Comparison of ENCODE assay signal across 8 mouse cellular contexts in the genomic region with DNA sequence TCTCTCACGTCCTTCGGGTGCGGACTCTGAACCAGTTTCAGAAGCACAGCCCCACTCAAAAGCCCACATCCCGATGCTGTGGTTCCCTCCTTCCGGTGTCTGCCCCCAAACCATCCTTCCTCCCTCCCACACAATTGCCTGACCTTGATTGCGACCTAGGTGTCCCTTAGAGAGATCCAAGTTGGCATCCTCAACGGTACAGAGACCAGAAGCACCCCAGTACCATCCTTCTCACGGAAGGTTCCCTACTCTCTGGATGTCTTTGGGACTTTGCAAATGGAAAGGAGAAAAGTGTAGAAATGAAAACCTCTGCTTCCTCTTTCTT. TPM values are rescaled to one million over a fixed set of nuclear protein-coding genes. Genes with fewer than 3 reads are reported as not detected.
DNase-seq lines count a peak whose midpoint lies in the region; ATAC-seq and TF ChIP-seq lines count a peak whose summit lies in the region.

No protein-coding gene starts in this region.

- peak overlapping the region; percentile 72 for H3K4me2 ChIP-seq in liver, embryonic 12.5 days
- H3K4me2 ChIP-seq in stomach, postnatal 0 days (replicated peaks; ENCODE audit: low read depth) = peak overlapping the region; percentile 46

- no peaks in the 10 kb centered on the region for H3K36me3 ChIP-seq in testis, adult 2 months (ENCODE audit: control insufficient read depth, insufficient read depth, low read length)
- no peaks in the 10 kb centered on the region for H3K36me3 ChIP-seq in liver, embryonic 12.5 days
- H3K36me3 ChIP-seq in stomach, postnatal 0 days (ENCODE audit: control insufficient read depth, insufficient read depth, low read length) = no peaks in the 10 kb centered on the region

- no peak for TF ChIP-seq POLR2A in testis, adult 2 months (IDR thresholded peaks at IDR 0.05; ENCODE audit: control insufficient read depth, low read depth, low read length)

- TF ChIP-seq CTCF in testis, adult 2 months (IDR thresholded peaks at IDR 0.05; ENCODE audit: control insufficient read depth, insufficient read depth, insufficient replicate concordance, low read depth, low read length) = no peak
- TF ChIP-seq CTCF in stomach, postnatal 0 days (IDR thresholded peaks at IDR 0.05; ENCODE audit: low read depth) = no peak

- no peak for TF ChIP-seq EP300 in stomach, postnatal 0 days (optimal IDR thresholded peaks at IDR 0.05)

- H3K4me1 ChIP-seq in testis, adult 2 months (ENCODE audit: control insufficient read depth, insufficient read depth, low read length) = peaks cover 19% of the 10 kb centered on the region
- peaks cover 17% of the 10 kb centered on the region for H3K4me1 ChIP-seq in liver, embryonic 12.5 days
- H3K4me1 ChIP-seq in stomach, postnatal 0 days (replicated peaks; ENCODE audit: control insufficient read depth, insufficient read depth) = no peaks in the 10 kb centered on the region

- peak overlapping the region; percentile 81 for H3K27ac ChIP-seq in testis, adult 2 months (ENCODE audit: control insufficient read depth, insufficient read depth, low read depth, low read length)
- peak overlapping the region; percentile 42; the same call in 1 of the 2 replicates for H3K27ac ChIP-seq in liver, embryonic 12.5 days
- 0 out of 2 replicates have a peak overlapping the region, but pooled peaks have one; percentile 45 for H3K27ac ChIP-seq in stomach, postnatal 0 days (replicated peaks)

- peak overlapping the region; percentile 86 for H3K4me3 ChIP-seq in testis, adult 2 months (ENCODE audit: control insufficient read depth, low read depth, low read length)
- H3K4me3 ChIP-seq in liver, embryonic 12.5 days = peak overlapping the region; percentile 51
- H3K4me3 ChIP-seq in stomach, postnatal 0 days (ENCODE audit: low read depth, low read length) = peak overlapping the region; percentile 24; the same call in 1 of the 2 replicates

- H3K9me3 ChIP-seq in liver, embryonic 12.5 days (replicated peaks) = no peaks in the 10 kb centered on the region
- no peaks in the 10 kb centered on the region for H3K9me3 ChIP-seq in stomach, postnatal 0 days (ENCODE audit: control insufficient read depth, low read length)

- DNase-seq in adrenal gland, postnatal 14 days = peak; percentile 29
- no peak for DNase-seq in adrenal gland, postnatal 36 days
- no peak for DNase-seq in testis, postnatal 14 days (ENCODE audit: low spot score)
- DNase-seq in stomach, postnatal 0 days (ENCODE audit: low spot score) = no peak
- DNase-seq in testis, postnatal 10 days (ENCODE audit: low spot score) = no peak

- no peaks in the 10 kb centered on the region for H3K27me3 ChIP-seq in testis, adult 2 months (ENCODE audit: control insufficient read depth, insufficient read depth, low read length)
- H3K27me3 ChIP-seq in liver, embryonic 12.5 days (replicated peaks) = 0 out of 2 replicates have a peak, but pooled peaks cover 3% of the 10 kb centered on the region
- H3K27me3 ChIP-seq in stomach, postnatal 0 days (ENCODE audit: control insufficient read depth, insufficient read depth, low read length) = no peaks in the 10 kb centered on the region

- peak overlapping the region; percentile 57 for H3K9ac ChIP-seq in liver, embryonic 12.5 days
- H3K9ac ChIP-seq in stomach, postnatal 0 days (ENCODE audit: low read length) = peak overlapping the region; percentile 56; the same call in 1 of the 2 replicates

- ATAC-seq in liver, embryonic 12.5 days = no peak; the same call in 1 of the 2 replicates
- peak; percentile 14; the same call in 1 of the 2 replicates for ATAC-seq in stomach, postnatal 0 days (ENCODE audit: low FRiP score, low TSS enrichment)
- ATAC-seq in erythroid progenitor cell, adult 5-6 weeks (replicated peaks; ENCODE audit: low FRiP score, poor library complexity, severe bottlenecking) = no peak; the same call in 1 of the 2 replicates

- 19% methylated on average over 8 of the region's 8 CpGs for WGBS in liver, embryonic 12.5 days (ENCODE audit: insufficient replicate concordance)
- 37% methylated on average over 8 of the region's 8 CpGs for WGBS in stomach, postnatal 0 days

RNA-seq across cellular contexts. Expression of a gene that starts 5.0 kb away (rescaled TPM):
- 0.59 and 1.3 TPM in 2 replicates for total RNA-seq in adrenal gland, postnatal 14 days (2021)
- not detected for total RNA-seq in adrenal gland, postnatal 36 days (2021)
- polyA plus RNA-seq in testis, adult 2 months (2012; rRNA removed) = not detected in 2 replicates
- not detected in 2 replicates for polyA plus RNA-seq in liver, embryonic 12.5 days (2016; fragmentation: Nextera tagmentation; extraction: Ambion mirVana)
- polyA plus RNA-seq in stomach, postnatal 0 days (2015; fragmentation: Nextera tagmentation; extraction: Ambion mirVana) = not detected in 2 replicates
- not detected in 2 replicates for total RNA-seq in erythroid progenitor cell, adult 5-6 weeks (2015; ENCODE audit: low replicate concordance)
- total RNA-seq in erythroid progenitor cell, adult 5-6 weeks (2017; ENCODE audit: low replicate concordance) = 3.2 TPM in 1 of 2 replicates, not detected in the other

RNA-seq across cellular contexts. Expression of a gene that starts 14.2 kb away (rescaled TPM):
- total RNA-seq in adrenal gland, postnatal 14 days (2021) = 48.3 and 50.0 TPM in 2 replicates
- total RNA-seq in adrenal gland, postnatal 36 days (2021) = 10 to 100 TPM; 57.3 to 59.3 TPM
- 33.5 and 46.6 TPM in 2 replicates for polyA plus RNA-seq in testis, adult 2 months (2012; rRNA removed)
- polyA plus RNA-seq in liver, embryonic 12.5 days (2016; fragmentation: Nextera tagmentation; extraction: Ambion mirVana) = 38.3 and 40.0 TPM in 2 replicates
- polyA plus RNA-seq in stomach, postnatal 0 days (2015; fragmentation: Nextera tagmentation; extraction: Ambion mirVana) = 118 and 120 TPM in 2 replicates
- 26.0 and 46.9 TPM in 2 replicates for total RNA-seq in erythroid progenitor cell, adult 5-6 weeks (2015; ENCODE audit: low replicate concordance)
- 38.5 and 41.1 TPM in 2 replicates for total RNA-seq in erythroid progenitor cell, adult 5-6 weeks (2017; ENCODE audit: low replicate concordance)

RNA-seq across cellular contexts. Expression of a gene that starts 21.0 kb away (rescaled TPM):
- total RNA-seq in adrenal gland, postnatal 14 days (2021) = 5.2 and 6.8 TPM in 2 replicates
- total RNA-seq in adrenal gland, postnatal 36 days (2021) = 1 to 10 TPM; 2.6 to 3.5 TPM
- 26.6 and 27.3 TPM in 2 replicates for polyA plus RNA-seq in testis, adult 2 months (2012; rRNA removed)
- polyA plus RNA-seq in liver, embryonic 12.5 days (2016; fragmentation: Nextera tagmentation; extraction: Ambion mirVana) = 32.6 and 35.8 TPM in 2 replicates
- 10.7 and 11.8 TPM in 2 replicates for polyA plus RNA-seq in stomach, postnatal 0 days (2015; fragmentation: Nextera tagmentation; extraction: Ambion mirVana)
- total RNA-seq in erythroid progenitor cell, adult 5-6 weeks (2015; ENCODE audit: low replicate concordance) = 233 and 242 TPM in 2 replicates
- total RNA-seq in erythroid progenitor cell, adult 5-6 weeks (2017; ENCODE audit: low replicate concordance) = 202 and 213 TPM in 2 replicates

RNA-seq across cellular contexts. Expression of a gene that starts 24.1 kb away (rescaled TPM):
- 2.7 and 12.7 TPM in 2 replicates for total RNA-seq in adrenal gland, postnatal 14 days (2021)
- total RNA-seq in adrenal gland, postnatal 36 days (2021) = 1 to 10 TPM; 2.7 to 3.4 TPM
- 0.34 and 0.63 TPM in 2 replicates for polyA plus RNA-seq in testis, adult 2 months (2012; rRNA removed)
- polyA plus RNA-seq in liver, embryonic 12.5 days (2016; fragmentation: Nextera tagmentation; extraction: Ambion mirVana) = 1.1 TPM in 2 replicates
- polyA plus RNA-seq in stomach, postnatal 0 days (2015; fragmentation: Nextera tagmentation; extraction: Ambion mirVana) = 2.8 and 3.2 TPM in 2 replicates
- 17.2 and 22.3 TPM in 2 replicates for total RNA-seq in erythroid progenitor cell, adult 5-6 weeks (2015; ENCODE audit: low replicate concordance)
- total RNA-seq in erythroid progenitor cell, adult 5-6 weeks (2017; ENCODE audit: low replicate concordance) = 23.1 and 23.5 TPM in 2 replicates

RNA-seq across cellular contexts. Expression of a gene that starts 28.3 kb away (rescaled TPM):
- total RNA-seq in adrenal gland, postnatal 14 days (2021) = 0.37 and 0.83 TPM in 2 replicates
- total RNA-seq in adrenal gland, postnatal 36 days (2021) = 1 to 10 TPM in 1 of 2 experiments, under 1 TPM in 1; 0.49 to 1.2 TPM
- 0.07 and 0.38 TPM in 2 replicates for polyA plus RNA-seq in testis, adult 2 months (2012; rRNA removed)
- polyA plus RNA-seq in liver, embryonic 12.5 days (2016; fragmentation: Nextera tagmentation; extraction: Ambion mirVana) = 1.2 and 1.3 TPM in 2 replicates
- 2.6 and 3.1 TPM in 2 replicates for polyA plus RNA-seq in stomach, postnatal 0 days (2015; fragmentation: Nextera tagmentation; extraction: Ambion mirVana)
- total RNA-seq in erythroid progenitor cell, adult 5-6 weeks (2015; ENCODE audit: low replicate concordance) = 1.7 TPM in 1 of 2 replicates, not detected in the other
- not detected in 2 replicates for total RNA-seq in erythroid progenitor cell, adult 5-6 weeks (2017; ENCODE audit: low replicate concordance)

Comparison
In these comparisons a context has a peak if more than half of its experiments do, and no peak if none do; other contexts are left out.
1. H3K4me3 ChIP-seq: peak in every context shown above with its lines; median percentile 86 in testis, adult 2 months; 51 in liver, embryonic 12.5 days; 24 in stomach, postnatal 0 days.
2. RNA of a gene that starts 21.0 kb away (total RNA-seq): 202 to 242 TPM in erythroid progenitor cell, adult 5-6 weeks; 5.2 to 6.8 TPM in adrenal gland, postnatal 14 days and 2.6 to 3.5 TPM in adrenal gland, postnatal 36 days; every median in the first group is over 10 times any median in the second.
3. Peak in every context shown above with its lines, with median percentiles within 50 percentile points of each other: H3K27ac ChIP-seq.